Mouse (Mus musculus) T-helper 17 cell (primary cell): ENCODE results near the gene Ndufaf2.

Experiments
- in situ Hi-C, 2 experiments: fragments of 300-600 bp; cut with MboI, MseI; formaldehyde crosslinking; loops; 1 replicate in 1 of 2; 2 replicates in 1 of 2; pipeline ENCODE4 v1.15.1; 2025; ENCODE audit warnings: high pct_unique_total_duplicates in 2 of 2

Ndufaf2 gene

DNA sequence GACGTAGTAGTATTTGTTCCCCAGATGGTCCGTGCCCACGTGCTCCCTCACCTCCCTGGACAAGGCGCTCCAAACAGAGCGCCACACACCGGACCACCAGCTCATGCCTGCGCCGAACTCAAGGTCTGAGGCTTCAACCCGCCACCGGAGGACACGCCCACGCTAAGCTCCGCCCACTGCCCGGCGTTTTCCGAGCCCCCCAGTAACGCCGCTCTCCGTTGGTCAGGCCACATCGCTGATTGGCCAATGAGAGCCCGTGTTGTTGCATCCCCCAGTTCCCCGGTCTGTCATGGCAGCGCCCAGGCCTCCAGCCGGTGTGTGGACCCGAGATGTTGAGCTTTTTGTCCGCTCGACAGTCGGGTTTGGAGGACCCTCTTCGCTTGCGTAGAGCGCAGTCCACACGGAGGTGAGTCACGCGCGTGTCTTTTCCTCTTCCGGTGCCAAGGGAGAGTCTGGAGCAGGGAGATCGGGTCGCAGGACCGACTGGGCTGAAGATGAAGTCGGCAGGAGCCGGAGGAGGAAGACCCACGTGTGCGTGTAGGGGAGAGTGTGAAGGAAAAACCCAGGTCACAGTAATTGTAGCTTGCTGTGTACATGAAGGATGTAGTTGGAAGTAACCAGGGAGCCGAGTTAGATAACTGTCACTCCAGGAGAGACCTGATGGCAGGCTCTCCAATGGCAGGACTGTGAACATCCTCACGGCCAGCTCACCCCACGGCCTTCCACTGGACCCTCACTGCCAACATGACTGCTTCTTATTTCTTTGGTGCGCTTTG is at the start of gene Ndufaf2, which contains the start of gene Ercc8:
TSS of gene Ndufaf2 (minus strand) at position 159 of the 776 bp plus-strand sequence.
TSS of gene Ercc8 (plus strand) at position 267 of the 776 bp plus-strand sequence.
- in situ Hi-C loops, result loop anchor here (5.0 to 10.0 kb wide), 2 partner anchors 159 to 1396 kb away; partner anchors contain the start of gene Depdc1b (in 1 of the 2)

DNA sequence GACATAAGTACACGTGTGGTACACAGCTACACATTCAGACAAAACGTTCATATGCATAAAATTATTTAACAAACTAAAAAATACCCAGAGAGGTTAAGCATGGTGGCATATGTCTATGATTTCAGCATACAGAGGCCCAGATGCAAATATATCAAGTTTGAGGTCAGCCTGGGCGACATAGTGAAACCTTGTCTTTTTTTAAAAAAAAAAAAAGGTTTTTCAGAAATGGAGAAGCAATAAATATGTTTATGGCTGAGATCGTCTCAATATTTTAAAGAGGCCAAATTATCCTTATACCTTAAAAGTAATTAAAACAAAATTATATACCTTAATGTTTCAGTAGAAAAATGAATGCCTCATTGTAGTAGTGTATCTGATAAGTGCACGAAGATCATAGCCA is 49.7 kb upstream of the Ndufaf2 start:
- in situ Hi-C loops, result no loop called here

DNA sequence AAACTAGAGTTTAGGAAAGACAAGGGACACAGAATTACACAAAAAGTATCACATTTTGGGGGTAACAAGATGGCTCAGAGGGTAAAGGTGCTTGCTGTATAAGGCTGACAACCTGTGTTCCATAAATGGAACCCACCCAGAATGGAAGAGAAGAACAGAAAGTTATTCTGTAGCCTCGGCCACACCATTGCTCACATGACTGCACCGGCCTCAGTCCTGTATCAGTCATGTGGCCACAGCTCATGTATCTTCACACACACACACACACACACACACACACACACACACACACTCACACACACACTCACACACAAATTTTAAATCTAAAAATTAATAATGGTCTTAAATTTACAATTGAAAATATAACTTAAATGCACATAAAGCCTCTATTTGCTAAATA is 49.0 kb upstream of the Ndufaf2 start:
- in situ Hi-C loops, result no loop called here

DNA sequence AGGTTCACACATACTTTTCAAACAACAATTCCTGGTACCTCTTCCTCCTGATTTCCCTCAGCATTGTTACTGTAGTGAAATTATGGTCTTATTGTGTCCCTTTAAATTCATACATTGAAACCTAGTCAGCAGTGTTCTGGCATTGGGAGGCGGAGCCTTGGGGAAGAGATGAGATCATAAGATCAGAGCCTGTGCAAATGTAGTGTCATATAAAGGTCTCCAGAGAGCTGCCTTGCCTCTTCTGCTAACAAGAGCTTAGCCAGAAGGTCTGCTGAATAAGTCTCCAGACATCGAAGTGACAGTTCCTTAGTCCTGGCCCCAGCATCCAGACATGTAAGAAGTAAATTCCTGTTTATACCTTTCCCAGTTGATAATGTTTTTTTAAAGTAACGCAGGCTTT is 46.4 kb upstream of the Ndufaf2 start:
- in situ Hi-C loops, result no loop called here

DNA sequence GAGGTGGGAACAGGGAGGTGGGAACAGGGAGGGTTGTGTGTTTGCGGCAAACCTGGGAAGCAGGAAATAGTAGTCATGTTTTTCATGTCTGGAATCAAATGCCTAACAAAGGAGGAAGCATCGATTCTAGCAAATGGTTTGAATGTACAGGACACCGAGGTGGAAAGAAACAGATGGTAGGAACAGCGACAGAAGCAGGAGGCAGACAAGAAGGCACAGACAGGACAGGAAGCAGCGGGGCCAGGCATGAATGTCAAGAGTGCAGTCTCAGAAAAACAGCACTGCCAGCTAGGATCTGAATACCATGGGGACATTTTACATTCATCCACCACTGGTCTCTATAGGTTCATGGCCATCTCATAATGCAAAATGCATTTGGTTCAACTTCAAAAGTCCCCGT is 37.1 kb upstream of the Ndufaf2 start:
- in situ Hi-C loops, result loop anchor here in 1 of 2 experiments (5.0 kb wide), 1 partner anchor 137 kb away; no protein-coding TSS in a partner anchor

DNA sequence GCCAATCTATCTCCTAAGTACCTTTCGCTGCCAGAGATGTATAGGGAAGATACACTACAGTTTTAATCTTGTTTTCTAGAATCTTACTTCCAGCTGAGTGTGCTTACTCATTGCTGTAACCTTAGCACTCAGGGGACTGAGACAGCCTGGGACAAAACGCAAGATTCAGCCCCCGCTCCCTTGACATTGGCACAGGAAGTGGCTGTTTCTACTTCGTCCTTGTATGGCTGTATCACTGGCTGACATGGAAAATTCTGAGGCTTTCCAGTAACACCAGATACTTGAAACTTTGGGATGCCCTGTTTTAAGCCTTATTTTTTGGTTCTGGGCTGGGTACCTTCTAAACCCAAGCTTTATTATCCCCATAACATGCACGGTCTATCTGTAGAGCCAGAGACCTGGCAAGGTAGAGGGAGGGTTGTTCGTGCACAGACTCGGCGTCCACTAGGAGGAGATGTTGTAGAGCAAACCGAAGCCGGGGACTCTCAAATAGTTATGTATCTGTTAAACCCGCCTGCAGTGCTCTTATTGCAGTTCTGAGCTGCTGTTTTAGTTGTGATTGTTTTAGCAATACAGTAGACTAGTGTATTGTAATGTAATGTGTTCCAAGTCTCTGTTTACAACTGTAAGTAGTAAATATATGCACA is 32.8 kb upstream of the Ndufaf2 start:
- in situ Hi-C loops, result no loop called here

DNA sequence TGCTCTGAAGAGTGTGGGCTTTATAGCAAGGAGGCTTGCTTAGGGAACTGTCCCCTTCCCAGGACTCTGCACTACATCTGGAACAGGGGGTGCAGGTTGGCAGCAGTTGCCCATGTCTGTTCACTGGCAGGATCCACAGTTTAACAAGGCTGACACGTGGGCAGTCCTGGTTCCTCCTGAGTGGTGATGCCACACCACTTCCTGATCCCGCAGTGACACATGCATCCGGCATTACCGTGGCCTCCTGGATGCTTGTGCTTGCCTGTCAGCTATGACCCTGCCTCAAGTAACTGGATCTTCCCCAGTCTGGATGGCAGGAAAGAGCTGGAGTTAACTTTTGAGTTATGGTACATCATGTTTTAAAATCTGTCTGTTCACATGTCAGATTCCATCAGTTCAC is 29.6 kb upstream of the Ndufaf2 start:
- in situ Hi-C loops, result no loop called here

DNA sequence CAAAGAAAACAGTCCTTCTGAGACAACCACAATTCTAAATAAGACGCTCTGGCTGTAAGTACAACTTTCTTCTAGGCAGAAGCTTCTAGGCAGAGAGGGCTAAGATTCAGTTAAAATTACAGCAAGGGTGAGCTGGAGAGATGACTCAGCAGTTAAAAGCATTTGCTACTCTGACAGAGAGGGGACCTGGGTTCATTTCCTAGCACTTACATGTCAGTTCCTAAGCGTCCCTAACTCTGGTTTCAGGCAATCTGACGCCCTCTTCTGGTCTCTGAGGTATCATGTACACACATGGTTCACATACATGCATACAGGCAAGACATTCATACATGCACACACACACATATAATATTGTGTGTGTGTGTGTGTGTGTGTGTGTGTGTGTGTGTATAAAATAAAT is 27.1 kb upstream of the Ndufaf2 start:
- in situ Hi-C loops, result no loop called here

DNA sequence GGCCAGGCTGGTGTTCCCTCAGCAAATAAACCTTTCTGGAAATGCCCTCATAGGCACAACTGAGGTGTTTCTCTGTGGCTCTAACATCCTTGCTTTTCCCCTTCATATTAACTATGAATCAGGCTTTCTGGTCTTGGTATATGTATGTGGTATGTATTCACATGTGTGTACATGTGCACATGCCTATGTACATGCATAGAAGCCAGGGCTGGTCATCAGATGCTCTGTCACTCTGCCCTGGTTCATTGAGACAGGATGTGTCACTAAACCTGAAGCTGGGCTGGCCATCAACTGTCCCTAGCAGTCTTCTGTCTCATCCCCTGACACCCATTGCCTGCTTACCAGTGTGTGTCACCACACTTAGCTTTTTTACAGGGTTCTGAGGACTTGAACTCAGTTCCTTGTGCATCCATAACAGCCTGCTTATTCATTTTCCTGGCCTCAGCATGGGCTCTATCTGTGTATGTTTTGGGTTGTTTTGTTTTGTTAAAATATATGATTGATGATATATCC is 26.4 kb upstream of the Ndufaf2 start:
- in situ Hi-C loops, result no loop called here

DNA sequence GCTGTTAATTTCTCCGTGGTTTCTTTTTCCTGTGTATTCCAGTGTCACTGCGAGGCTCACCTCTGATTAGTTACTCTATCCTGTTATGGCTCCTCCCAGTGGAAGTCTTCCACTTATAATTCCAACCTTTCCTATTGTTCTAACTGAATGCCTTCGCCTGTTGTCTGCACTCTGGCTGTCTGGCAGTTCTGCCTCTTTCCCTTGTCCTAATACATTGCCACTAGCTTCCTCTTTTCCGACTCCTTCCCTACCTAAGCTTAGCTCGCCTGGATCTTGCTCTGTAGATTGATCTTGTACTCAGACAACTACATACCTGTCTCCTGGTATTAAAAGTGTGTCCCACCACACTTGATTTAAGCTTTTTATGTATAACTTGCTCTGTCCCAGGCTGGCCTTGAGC is 22.4 kb upstream of the Ndufaf2 start:
- in situ Hi-C loops, result no loop called here

DNA sequence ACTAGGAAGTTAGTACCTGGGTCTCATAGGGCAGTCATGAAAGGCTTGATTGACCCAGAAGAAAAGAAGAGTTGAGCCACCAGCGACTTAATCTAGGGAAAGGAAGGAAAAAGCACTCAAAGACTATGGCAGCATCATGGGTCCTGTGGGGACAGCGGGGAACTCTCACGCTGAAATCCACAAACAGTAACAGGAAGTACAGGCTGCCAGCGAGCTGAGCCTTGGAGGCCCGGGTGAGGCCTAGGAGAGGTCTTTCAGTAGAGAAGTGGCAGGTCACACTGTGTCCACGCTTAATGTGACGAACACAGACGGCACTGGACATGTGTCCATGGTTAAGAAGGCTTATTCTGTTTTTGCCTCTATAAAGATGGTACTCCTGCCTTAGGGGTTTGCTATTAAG is 21.2 kb upstream of the Ndufaf2 start:
- in situ Hi-C loops, result no loop called here

DNA sequence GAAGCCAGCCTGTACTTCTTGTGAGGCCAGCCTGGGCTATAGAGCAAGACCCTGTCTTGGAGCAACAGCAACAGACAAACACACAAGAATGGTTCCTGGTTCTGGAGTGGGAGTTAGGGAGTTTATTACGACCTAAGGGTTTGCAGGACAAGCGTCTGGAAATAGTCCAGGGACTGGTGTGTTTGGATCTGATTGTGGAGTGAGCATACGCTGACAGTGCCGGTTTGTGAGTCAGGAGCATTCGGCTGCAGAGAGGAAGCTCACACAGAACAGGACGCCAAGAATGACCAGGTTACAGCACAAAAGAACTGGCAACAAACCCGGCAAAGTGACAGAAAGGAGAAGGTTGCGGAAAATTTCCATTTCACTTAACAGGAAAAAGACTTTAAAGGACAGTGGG is 12.1 kb upstream of the Ndufaf2 start:
- in situ Hi-C loops, result no loop called here

DNA sequence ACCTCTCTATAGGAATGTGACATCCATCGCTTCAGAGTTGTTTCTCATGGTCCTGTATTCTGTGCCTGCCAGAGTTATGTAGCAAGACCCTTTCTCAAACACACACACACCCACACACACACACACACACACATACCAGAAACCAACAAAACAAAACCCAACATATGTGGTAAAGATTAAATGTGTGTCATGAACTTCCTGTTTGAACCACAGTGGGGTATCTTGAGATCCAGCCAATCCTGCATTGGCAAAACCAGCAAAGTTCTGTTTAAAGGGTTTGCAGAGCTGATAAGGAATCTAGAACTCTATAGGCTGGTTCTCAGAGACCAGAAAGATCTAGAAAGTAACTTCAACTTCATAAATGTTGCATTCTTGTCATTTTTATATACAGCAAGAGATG is 11.6 kb upstream of the Ndufaf2 start:
- in situ Hi-C loops, result no loop called here

DNA sequence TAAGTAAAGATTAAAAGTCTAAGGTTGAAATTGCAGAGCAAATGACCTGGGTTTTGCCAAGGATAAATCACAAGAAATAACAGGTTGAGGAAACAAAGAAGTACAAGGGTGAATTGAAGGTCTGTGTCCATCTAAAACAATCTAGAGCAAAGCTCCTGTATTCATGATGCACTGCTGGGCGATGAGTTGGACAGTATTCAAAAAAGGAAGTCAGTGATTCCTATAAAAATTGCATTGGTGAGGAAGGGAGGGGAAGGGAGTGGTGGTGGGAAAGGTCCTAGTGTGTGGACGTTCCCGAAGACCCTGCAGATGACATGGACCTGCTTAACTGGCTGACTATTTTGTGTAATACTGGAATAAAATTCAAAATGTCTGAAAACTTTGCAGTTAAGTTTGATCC is 6.2 kb upstream of the Ndufaf2 start:
- in situ Hi-C loops, result loop anchor here in 1 of 2 experiments (5.0 kb wide), 1 partner anchor 1043 kb away; no protein-coding TSS in a partner anchor

DNA sequence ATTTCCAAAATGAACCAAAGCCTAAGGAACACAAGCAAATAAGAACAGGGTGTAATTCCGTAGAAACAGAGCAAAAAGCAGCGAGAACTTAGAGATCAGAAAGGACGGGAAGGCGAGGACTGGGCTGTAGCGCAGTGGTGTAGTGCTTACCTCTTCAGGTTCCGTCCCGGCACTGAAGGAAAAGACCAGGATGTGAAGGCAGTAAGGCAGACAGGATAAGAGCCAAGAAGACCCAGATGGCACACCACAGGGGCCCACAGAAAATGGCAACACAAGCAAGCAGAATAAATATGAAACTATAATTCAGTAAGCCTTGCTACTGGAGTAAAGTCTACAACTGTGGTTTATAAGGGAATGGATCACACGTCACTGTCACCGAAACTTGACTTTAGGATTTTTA is 5.5 kb upstream of the Ndufaf2 start:
- in situ Hi-C loops, result loop anchor here in 1 of 2 experiments (5.0 kb wide), 1 partner anchor 1043 kb away; no protein-coding TSS in a partner anchor

DNA sequence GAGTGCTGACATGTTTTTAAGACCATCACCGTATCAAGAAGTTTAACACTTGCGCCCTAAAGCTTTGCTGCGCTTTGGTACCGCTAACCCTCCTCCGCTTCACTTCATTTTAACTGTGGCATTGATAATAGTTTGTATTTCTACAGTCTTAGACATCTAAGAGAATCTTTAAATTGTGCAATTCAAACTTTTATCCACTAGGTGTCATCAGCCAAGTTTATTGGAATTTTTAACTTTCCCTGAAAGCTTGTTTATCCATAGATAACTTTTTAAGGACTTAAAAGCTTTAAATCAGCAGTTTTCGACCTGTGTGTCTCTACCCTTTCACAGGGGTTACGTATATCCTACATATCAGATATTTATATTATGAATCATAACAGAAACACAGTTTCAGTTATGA is 1.5 kb upstream of the Ndufaf2 start:
- in situ Hi-C loops, result loop anchor here (5.0 to 10.0 kb wide), 3 partner anchors 157 to 1395 kb away; partner anchors contain the start of gene Depdc1b (in 1 of the 2)

DNA sequence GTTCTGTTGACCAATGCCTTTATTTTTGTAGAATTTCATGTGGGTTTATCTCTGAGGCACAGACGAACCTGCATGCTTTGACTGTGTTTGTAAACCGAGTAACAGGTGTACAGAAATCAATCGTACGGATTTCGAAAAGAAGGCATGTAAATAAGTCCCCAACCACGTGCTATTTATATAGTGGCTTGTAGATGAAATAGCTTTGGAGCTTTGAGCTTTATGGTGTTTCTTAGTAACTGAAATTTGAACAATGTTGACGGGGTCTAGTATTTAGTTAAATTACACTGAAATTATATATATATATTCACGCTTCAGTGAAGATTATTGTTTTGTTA is 785 bp upstream of the Ndufaf2 start:
- in situ Hi-C loops, result loop anchor here (5.0 to 10.0 kb wide), 2 partner anchors 158 to 1396 kb away; partner anchors contain the start of gene Depdc1b (in 1 of the 2)

DNA sequence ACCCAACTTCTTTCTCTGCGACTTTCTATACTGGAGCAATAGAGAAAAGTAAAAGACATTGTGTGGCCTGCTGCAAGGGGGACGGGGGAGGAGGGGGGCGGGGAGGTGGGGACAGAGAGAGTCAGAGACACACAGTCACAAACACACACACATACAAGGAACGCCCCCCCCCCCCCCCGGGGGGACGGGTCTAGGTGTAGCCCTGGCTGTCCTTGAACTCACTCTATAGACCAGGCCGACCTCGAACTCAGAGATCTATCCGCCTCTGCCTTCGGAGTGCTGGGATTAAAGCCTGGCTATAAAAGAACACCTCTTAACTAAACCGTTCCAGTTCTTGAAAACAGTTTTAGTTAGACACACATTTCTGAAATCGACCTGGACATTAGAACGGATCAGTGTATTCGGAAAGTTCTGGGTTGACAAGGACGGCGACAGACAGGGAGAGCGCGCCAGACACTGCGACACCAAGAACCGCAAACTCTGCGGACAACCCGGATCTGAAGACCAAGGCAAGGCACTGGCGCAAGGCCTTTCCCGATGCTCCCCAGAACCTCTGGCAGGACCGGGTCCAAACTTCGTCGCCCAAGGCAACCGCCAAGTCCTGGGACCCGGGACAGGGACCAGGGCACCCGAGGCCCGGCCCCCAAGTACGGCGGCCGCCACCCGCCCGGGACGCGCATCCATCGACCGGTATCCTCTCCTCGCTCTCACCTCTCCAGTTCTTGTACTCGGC is 525 bp downstream of the Ndufaf2 start:
- in situ Hi-C loops, result loop anchor here (5.0 to 10.0 kb wide), 2 partner anchors 159 to 1397 kb away; partner anchors contain the start of gene Depdc1b (in 1 of the 2)

DNA sequence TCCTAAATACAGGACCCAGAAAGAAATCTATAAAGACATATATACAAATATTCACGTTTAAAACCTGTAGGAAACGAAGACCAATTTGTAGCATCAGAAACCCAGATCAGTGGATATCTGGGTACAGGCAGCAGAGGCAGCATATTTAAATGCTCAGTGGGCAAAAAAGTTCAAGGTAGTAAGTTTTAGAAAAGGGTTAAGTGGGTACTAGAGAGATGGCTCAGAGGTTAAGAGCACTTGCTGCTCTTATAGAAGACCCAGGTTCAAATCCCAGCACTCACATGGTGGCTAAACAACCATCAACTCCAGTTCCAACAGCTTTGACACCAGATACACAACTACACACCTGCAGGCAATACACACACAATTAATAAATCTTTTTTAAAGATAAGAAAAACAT is 1.3 kb downstream of the Ndufaf2 start:
- in situ Hi-C loops, result loop anchor here (5.0 to 10.0 kb wide), 2 partner anchors 160 to 1398 kb away; partner anchors contain the start of gene Depdc1b (in 1 of the 2)

DNA sequence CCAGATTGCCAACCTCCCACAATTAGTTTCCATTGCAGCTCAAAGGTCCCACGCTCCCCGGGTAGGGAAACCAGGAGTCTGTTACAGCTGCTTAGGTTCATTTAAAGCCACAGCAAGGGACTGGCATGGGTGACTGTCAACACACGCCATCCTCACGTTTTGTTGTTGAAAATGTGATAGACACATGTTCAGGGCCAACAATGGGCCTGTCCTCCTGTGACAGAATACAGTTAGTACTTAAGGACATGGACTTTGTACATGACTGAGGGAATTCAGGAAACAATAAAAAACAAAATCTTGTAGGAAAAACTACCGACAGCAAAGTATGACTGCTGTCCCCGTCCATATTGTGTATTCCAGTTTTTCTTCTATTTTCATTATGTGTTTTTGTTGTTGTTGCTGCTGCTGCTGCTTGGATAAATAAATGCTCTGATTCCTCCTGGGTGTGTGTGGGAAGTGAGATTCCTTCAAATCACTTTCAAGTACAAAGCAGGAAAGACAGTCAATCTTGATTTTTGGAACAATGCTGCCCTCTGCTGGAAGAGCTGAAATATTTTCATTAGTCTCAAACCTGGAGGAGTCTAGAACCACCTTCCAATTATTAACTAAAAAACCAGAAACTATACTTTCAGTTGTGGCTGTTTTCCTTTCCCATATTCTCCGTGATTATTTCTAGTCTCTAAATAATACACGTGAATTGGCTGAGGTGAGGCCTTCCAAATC is 5.6 kb downstream of the Ndufaf2 start:
- in situ Hi-C loops, result loop anchor here in 1 of 2 experiments (10.0 kb wide), 1 partner anchor 1402 kb away; no protein-coding TSS in a partner anchor

DNA sequence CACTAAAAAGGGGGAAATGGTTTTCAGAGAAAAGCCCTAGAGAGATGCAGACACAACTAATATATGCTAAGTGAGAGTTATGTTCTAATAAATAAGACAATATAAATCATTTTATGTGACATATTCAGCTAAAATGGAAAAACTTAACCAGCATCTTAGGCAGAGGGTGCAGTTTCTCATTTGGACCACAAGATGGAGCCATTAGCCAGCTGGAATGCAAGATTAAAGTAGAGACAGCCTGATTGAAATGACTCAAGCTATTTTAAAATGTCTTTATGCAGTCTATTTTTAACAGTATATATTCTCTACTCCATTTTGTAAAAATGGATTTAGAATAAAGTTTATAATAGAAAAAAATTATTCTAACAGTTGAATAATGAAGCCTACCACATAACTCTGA is 6.6 kb downstream of the Ndufaf2 start:
- in situ Hi-C loops, result loop anchor here in 1 of 2 experiments (10.0 kb wide), 1 partner anchor 1403 kb away; no protein-coding TSS in a partner anchor
